Mouse (Mus musculus): Measurements from ENCODE around the gene Tnni1.

The Tnni1 gene

DNA sequence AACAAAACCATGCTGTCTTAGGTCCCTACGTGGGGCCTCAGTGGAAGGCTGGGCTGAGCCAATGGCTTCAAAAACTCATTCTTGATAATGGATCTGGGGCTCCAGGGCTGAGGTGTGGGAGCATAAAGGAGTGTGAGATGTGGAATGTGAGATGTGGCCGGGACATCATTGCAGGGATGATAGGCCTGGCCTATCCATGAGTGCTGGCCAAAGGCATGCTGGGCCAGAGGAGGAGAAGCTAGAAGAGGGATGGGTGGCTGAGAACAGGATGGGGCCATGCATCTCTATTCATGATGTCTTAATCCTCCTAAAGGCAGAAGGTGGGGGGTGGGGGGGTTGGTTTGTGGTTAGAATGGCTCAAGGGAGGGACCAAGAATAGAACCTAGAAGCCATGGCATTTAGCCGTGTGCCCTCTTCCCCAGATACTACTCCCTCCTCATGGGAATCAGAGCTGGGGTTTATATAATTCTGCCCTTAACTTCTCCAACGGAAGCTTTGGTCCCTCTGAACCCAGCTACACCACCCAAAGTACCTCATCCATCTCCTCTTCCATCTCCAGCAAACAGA is 11.8 kb upstream of the Tnni1 start:
- DNase-seq (ENCODE audit: low read depth, low spot score): no peak

DNA sequence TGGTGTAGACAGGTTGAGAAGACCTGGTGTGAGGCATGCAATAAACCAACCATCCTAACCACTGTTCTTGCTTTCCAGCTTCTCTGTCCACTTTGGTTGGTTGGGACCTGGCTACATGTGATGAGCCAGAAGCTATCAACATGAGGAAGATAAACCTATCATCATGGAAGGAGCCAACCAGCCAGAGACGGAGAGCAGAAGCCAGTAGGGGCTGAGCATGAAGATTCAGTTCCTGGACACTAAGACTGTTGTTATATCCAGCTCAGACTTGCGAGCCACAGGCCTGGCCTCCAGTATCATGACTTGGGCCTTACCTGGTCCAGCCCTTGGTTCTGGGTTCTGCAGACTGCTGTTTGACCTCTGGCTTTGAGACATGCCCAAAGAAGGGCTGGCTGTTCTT is 10.8 kb upstream of the Tnni1 start:
- no peak for DNase-seq (ENCODE audit: low read depth, low spot score)

DNA sequence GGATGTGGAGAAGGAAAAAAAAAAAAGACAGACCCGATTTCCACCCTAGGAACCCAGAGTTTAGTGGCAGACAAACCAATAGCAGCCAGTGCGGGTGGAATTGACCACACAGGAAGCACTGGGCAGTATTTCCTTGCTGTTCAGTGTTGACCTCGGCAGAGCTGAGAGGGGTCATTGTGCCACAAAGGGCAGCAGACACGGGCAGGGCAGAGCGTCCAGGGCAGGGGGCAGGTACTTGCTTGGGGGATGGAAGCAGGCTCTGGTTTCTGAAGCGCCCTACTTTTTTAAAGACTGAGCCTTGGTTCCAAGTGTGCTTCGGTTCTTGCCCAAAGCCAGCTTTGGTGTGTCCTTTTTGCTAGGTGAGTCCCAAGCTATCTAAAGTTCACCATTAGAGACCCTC is 9.0 kb upstream of the Tnni1 start:
- no peak for DNase-seq (ENCODE audit: low read depth, low spot score)

DNA sequence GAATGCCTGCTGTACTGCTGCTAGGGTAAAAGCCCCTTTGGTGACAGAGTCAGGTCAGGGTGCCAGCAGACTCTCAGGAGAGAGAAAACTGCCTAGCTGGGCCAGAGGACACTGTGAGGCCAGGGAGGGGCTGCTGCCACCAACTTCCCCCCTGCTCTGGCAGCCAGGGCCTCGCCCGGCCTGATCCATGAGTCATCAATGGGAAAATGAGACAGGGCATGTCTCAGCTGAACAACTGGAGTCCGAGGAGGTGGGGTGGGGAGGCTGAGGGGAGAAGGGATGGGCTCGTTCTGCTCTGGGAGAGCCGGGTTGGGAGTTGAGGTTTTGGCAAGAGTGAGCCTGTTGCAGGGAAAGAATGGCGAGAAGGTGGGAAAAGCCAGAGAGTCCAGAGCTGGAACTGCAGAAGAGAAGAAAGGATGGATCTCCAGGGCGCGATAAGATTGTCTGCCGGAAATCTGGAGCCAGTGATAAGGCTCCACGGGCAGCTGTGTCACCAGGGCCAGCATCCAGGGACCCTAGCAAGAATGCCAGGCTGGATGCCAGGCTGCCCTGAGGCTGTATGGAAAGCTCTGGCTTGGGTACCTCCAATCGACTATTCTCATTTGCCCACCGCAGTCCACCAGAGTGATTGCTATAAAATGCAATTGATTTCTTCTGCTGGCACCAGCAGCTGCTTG is 8.2 kb upstream of the Tnni1 start:
- no peak for DNase-seq (ENCODE audit: low read depth, low spot score)

DNA sequence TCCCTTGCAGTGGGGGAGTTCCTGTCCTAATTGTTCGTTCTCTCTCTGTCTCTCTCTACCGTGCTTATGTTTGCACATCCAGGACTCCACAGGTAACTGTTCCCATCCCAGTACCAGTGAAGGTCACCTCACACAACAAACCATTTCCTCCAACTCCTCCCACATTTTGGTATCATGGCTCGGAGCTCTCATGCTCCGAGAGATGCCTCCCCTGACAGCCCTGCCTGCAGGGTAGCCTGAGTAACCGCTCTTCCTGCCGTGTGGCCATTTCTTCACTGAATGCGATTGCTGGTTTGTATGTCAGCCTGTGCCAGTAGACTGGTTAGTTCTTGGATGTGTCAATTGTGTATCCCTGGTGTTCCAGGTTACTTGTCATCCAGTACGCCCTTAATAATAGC is 7.7 kb upstream of the Tnni1 start:
- no peak for DNase-seq (ENCODE audit: low read depth, low spot score)

DNA sequence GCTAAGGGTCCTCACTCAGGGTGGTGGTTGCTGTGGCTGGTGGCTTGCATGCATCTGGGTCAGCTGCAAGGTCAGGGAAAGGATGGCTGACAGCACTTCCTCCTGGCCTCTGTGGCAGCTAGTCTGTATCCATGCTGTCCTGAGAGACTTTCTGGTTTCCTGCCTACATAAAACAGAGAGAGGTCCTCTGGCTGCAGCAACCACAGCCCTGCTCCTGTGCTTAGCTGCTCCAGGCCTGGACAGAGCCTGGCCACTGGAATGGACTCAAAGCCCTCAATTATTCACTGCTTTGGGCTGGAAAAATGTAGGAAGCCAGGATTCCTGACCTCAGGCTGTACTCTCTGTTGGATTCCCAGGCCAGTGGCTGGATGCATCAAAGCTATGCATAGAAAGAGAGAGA is 2.6 kb upstream of the Tnni1 start:
- no peak for DNase-seq (ENCODE audit: low read depth, low spot score)

DNA sequence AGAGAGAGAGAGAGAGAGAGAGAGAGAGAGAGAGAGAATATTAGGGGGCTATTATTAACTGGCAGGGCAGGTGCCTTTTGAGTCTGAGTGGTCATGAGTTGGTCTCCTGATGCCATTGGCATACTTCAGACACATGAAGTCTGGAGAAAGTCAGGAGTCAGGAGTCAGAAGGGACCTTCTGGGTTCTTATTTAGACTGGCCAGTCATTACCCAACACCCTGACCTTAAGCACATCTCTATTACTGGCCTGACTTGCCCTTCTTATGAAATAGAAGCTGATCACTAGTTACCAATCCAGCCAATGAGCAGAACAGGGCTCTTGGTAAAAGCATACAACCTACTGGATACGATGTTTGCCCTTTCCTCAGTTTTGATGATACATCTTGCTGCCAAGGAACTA is 2.2 kb upstream of the Tnni1 start:
- DNase-seq (ENCODE audit: low read depth, low spot score): no peak

DNA sequence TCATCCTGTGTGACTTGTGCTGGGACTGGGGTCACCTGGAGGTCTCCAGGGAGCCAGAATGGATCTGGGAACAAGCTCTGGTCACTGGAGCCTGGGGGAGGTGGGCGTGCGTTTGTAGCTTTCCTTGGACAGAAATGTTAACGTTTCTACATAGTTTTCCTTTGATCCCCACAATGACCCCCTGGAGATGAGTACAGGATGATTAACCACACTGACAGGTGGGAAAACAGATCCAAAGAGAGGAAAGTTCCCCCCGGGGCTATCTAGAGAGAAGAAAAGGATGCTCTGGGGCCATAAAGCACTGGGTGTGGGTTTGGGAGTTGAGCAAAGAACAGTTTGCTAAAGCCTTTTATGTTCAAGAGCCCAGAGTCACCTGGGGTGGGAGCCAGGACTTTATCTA is 1.4 kb downstream of the Tnni1 start:
- no peak for DNase-seq (ENCODE audit: low read depth, low spot score)

DNA sequence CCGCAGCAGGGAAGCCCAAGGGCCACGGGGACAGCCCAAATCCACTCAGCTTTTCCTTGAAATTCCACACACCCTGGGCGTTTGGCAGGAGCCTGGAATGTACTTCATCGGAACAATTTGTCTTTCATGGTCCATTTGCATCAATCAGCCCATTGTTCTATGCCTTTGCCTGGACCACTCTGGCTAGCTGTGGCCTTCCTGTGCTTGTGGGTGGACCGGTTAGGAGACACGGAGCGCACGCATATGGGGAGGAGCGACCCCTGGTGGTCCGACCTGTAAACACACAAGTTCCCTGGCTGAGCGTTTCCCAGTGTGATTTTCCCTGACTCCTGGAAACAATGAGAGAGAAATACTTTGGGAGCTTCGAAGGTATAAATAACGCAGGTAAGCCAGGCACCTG is 2.0 kb downstream of the Tnni1 start:
- DNase-seq (ENCODE audit: low read depth, low spot score): peak; percentile 86

DNA sequence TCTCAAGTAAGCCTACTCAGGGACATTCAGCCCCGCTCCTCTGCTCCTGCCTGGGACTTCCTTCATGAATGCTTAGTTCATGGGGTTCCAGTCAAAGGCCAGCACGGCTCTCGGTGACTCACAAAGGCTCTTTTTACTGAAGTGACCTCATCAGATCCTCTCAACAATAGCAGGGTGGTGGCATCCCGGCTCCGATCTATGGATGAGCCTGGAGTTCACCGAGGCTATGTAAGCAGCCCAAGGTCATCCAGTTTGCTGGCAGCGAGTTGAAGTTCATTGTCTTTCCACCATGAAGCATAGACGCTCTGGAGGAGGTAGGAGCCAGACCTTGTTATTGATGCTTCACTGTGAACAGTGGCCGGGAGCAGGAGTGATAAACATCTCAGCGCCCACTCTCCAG is 3.6 kb downstream of the Tnni1 start:
- peak; percentile 45 for DNase-seq (ENCODE audit: low read depth, low spot score)

DNA sequence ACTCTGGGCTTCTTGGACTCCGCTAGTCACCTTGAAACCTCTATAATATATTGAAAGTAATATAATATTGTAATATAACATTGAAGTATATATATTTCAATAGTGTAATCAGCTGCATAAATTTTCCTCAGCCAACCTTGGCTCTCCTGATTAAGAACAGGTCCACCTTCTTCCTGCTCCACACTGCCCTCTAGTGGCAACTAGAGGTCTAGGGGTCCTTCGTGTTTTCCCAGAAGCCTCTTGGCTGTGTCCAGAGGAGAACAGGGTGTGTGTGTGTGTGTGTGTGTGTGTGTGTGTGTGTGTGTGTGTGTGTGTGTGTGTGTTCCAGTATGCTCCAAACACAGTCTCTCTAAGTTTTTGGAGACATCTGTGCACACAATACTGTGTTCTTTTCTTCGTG is 8.6 kb downstream of the Tnni1 start:
- peak; percentile 86 for DNase-seq (ENCODE audit: low read depth, low spot score)

DNA sequence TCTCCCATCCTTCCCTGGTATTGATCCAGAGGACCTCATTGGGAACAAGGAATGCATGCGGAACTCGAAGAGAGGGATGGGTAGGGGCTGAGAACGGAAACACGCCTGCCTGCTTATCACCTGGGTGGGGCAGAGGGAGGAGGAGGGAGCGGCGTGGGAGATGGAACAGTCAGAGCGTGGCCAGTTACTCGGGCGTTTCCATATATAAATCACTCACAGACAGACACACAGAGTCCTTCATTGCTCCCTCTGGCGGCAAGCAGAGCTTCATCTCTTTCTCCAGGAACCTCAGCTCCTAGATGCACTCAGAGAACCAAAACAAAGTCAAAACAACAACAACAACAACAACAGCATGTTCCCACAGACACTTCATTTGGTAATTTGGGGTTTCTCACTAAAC is 9.5 kb downstream of the Tnni1 start:
- DNase-seq (ENCODE audit: low read depth, low spot score): peak; percentile 26

DNA sequence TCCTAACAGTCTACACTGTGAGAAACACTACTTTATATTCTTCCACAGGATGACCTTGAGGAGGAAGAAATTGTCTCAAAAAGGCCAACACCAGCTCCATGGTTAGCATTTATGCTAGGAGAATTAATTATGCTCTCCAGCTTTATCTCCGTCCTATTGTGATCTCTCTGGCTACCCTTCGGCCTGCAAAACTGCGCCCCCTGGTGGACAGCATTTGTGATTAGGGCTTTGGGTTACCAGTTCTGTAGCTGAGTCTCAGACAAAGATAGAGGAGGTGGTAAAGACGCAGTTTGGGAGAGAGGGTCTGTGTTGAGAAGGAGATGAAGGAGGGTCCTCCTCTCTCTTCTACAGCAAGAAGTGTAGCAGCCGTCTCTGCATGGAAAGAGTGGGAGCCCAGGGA is 10.6 kb downstream of the Tnni1 start:
- DNase-seq (ENCODE audit: low read depth, low spot score): peak; percentile 69

DNA sequence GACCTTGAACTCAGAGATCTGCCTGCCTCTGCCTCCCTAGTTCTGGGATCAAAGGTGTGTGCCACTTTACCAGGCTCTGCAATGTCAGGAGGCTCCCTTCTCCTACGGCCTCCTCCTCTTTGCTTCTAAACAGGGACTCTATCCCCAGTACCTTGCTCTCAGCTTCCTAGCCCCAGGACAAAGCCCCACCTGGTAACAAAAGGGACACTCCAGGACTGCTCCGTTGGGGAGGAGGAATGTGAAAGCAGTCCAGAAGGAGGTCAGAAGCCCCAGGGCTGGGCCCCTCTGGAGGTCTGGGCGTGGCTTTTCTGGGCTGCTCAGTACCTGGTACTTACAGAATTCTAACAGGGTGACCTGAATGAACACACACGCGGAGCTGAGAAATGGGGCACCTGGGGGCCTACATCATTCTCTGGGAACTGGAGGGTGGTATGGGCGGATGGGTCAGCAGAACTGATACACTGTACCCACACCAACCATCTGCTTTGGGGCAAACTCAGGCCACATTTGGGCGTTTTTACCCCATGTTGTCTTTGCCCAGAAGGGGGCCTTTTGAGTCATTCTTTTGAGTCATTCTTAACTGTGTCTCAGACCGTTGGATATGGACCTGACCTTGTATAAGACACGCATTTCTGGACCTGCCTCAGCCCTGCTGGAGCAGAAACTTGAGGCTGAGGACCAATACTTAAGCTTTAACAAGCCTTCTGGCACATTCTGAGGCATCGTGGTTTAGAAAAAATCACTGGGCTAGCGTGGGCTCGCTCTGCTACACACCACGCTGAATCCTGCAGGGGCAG is 13.1 kb downstream of the Tnni1 start:
- DNase-seq (ENCODE audit: low read depth, low spot score): no peak

DNA sequence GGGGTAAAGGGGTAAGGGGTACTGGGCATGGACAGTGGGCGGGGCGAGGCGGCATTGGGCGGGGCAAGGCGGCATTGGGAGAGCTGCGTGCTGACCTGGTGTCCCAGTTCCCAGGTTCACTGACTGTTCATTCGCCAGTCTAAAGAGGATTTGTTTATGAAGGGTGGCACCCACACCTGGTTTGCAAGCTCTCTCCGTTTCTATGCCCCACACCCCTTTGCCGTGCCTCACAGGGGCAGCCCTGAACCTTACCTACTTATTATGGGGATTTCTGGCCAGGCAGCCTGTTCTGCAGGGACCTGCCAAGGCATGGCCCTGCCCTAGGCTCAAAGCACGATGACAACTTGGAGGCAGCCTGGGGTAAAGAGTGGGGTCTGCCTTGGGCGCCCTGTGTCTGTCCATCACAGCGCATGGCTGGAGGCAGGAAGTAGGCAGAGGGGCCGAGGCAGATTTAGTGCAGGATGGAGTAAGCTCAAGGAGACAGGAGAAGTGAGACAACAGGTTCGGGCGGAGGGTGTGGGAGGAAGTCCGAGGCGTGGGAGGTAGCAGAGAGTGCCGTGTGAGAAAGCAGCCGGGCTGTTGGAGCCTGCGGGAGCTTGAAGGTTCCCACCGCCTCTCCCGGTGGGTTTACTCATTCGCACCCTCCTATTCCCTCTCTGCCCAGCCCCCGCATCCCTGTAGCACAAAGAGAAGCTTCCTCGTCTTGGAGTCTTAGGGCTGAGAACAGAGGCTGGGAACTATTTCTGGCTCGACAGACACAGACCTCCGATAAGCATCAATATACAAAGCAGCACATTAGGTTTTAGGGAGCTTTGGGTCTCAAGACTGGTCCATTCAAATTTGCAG is 14.4 kb downstream of the Tnni1 start:
- DNase-seq (ENCODE audit: low read depth, low spot score): no peak

DNA sequence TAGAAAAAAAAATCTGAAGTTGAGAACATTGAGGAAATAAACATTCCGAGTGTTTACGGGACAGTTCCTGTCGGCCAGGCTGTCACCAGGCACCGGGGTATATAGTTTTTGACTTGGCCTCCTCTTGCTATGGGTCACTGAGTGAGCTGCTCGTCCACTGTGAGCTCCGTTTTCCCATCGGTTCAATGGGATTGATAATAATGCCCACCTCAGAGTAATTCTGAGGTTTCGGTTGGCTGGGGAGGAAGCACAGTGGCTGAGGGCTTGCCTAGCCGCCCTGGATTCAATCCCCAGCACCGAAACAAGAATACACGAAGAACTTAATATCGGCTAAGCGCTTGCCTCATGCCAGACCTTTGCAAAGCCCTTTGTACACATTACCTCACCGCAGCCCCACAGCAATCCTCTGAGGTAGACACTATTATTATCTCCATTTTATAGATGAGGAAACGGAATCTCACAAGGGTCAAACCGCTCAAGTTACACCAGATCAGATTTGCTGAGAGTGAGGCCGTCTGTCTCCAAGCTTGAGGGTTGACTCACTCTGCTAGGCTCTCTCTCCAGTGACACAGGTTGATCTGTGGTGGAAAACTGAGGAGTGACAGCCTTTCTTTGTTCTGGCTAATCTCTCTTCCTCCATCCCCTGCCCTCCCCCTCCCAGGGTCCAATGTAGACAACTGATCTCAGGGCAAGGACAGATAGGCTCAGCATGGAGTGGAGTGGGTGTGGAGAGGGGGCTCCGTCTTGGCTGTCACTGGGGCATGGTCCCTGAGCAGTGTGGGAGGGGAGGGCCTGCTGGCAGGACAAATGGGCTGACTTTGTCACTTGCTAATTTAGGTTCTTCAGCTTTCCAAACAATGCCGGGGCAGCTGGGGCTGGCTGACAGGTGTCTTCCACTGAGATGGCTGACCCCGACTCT is 15.2 kb downstream of the Tnni1 start:
- no peak for DNase-seq (ENCODE audit: low read depth, low spot score)

DNA sequence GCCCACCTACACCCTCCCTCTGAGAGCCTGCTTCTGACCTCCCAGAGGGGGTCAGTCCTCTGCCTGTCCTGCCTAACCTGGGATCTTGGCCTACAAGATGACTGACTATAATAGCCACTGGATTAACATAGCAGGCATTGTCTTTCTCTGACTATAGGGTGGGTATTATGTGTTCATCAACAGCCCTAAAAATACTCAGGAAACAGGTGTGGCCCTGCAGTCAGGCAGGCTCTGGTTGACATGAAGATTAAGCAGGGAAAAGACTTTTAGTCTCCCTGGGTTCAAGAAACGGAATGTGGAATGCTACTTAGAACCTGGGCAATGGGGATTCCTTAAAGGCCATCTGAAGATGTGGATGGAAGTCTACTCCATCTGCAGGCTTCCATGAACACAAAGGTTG is 19.3 kb downstream of the Tnni1 start:
- DNase-seq (ENCODE audit: low read depth, low spot score): no peak

DNA sequence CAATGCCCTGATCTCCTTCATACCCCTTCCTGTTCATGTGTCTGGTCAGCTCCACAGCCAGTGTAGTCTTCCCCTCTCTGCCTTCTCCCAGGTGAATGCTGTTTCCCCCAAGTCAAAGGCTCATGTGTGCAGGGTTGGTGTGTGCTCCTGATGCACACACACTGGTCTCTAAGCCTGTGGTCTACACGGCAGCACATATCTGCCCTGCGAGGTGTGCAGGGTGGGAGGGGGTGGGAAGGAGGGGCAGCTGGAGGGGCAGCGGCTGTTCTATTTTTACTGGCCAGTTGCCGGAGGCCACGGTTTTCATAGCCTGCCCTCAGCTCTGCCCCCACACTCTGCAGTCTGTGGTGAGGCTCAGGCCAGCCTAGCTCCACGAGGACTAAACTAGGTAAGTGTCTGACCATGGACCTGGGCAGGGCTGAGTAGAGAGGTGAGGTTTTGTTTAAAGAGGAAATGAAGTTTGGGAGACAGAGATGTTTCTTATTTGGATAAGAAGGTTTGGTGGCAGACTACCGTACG is 19.9 kb downstream of the Tnni1 start:
- no peak for DNase-seq (ENCODE audit: low read depth, low spot score)

DNA sequence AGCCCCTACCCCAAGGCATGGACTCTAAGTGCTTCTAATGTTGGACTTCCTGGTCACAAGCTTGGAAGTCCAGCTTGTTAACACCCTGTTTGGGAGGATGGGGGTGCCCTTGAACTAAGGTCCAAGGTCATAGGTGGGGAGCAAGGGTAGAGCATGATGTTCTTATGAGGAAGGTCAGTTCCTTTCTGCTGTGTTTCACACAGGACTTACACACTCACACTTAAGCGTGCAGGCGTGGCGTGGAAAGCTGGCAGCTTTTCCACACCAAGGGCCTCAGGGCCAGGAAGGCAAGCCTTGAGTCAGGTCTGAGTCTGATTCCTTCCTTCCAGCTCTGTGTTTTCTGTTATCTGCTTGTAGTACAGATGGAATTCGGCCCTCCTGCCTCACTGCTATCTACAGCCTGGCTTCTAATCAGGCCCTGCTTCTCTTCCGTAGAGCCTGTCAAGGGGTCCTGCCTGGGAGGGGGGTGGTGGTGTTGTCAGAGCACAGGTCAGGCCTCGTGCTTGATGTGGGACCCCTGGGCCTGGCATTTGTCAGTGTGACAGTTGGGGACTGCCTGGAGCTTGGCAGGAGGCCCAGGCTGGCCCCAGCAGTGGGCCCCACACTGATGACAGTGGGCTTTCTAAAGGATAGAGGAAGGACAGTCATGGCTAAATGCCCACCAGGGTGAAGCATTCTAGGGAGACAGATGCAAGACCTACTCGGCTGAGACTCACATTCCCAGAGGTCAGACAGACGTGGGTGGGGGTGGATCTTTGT is 21.1 kb downstream of the Tnni1 start:
- no peak for DNase-seq (ENCODE audit: low read depth, low spot score)

DNA sequence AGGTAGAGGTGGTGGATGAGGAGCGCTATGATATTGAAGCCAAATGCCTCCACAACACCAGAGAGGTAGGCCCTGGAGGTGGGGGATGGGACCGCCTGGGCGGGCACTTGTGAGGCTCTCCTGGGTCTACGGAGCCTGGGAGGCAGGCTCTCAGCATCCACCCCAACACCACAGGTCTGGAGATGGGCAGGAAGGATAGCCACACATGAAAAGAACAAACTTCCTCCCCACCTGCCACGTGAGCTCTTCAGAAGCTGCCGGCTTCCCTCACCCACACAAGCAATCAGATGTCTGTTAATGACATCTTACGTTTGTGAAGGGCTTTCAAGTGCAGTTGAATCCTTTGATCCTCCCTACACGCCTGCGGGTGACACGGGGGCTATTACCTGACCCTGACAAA is 28.3 kb downstream of the Tnni1 start:
- no peak for DNase-seq (ENCODE audit: low read depth, low spot score)

Data from mesoderm, embryonic 11.5 days (tissue).